Mouse (Mus musculus): ENCODE data around the gene Aqp1.

The Aqp1 gene

DNA sequence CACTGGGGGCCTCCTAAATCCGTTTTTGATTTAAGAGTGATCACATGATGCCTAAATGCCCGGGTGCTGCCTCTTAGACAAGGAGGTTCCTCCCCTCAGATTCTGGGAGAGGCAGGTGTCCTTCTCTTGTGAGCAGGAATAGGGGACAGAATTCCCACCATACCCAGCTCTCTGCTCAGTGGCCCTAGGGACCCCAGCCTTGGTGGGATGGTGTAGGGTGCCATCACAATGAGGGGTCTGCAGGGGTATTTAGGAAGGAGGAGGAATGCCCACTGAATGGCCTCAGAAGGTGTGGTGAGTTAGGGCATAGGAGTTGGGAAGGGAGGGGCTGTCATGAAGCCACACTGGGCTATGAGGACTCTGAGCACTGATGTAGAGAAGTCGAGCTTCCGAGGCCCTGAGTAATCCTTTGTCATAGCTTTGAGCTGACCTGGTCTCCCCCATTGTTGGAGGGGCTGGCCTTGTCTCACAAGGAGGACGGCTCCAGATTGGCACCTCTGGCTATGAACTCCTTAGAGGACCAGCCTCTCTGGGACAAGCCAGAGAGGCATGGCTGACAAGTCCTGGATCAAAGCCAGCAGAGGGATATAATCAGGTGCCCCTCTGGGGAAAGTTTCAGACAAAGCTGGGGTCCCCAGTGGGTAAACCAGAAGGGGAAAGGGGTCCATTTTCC, 4.0 kb upstream of the Aqp1 start:
- DNase-seq: no peak

GRCm38 (mm10) chr6:55332773-55333109, 3.5 kb upstream of the Aqp1 start:
- no peak for DNase-seq

- DNase-seq: no peak
These were observed 1.0 kb downstream of the Aqp1 start for GRCm38 (mm10) chr6:55337242-55337641.

GRCm38 (mm10) chr6:55338077-55338476, 1.8 kb downstream of the Aqp1 start:
- peak; percentile 97 for DNase-seq

GRCm38 (mm10) chr6:55338934-55339825, 2.9 kb downstream of the Aqp1 start:
- no peak for DNase-seq

DNA sequence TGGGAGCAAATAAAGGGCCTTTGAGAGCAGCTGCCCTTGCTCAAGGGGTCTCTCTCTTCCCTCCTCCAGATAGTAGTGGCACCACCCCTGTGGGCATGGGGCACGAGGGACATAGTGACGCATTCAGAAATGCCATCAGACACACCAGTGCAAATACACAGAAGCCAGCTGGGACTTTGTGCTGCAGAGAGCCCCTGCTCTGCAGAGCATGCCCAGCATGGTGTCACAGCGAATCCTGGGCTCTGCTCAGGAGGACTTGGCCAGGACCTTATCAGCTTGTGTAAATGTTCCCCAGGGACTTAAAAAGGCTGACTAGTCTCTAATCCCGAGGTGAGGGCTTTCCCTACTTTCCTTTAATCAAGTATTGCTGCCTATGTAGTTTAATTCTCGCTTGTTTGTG, 5.5 kb downstream of the Aqp1 start:
- no peak for DNase-seq

GRCm38 (mm10) chr6:55342328-55342727, 6.1 kb downstream of the Aqp1 start:
- DNase-seq: no peak

- no peak for DNase-seq
These were observed 7.2 kb downstream of the Aqp1 start for GRCm38 (mm10) chr6:55343446-55343845.

DNA sequence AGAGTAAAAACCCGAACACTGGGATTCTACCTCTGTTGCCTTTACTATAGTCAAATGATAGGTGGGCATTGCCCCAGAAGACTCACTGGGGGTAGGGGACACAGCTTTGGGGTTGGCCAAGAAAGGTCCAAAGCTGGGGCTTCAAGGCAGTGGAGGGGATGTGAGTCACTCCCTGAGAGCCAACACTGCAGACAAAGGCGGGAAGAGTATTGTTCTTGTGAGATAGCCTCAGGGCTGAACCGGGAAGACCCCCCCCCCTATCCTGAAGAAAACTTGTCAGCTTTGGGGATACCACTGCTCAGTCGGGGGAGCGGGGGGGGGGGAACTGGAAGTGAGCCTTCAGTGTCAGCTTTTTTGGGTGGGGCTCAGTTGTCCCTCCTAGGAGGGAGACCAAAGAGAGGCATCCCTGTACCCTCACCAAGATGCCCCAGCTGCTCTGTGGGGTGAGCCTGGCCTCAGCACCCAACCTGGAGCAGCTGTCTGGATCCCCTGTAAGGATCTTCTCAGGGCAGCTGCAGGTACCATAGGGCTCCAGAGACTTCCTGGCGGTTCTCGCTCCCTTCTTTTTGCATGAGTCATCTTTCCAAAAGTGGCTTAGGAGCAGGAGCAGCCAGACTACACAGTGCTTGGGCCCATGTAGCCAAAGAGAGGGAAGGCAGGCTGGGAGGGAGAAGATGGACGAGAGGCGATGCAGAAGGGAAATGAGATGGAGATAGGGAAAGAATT, 8.2 kb downstream of the Aqp1 start:
- DNase-seq: peak; percentile 1

DNA sequence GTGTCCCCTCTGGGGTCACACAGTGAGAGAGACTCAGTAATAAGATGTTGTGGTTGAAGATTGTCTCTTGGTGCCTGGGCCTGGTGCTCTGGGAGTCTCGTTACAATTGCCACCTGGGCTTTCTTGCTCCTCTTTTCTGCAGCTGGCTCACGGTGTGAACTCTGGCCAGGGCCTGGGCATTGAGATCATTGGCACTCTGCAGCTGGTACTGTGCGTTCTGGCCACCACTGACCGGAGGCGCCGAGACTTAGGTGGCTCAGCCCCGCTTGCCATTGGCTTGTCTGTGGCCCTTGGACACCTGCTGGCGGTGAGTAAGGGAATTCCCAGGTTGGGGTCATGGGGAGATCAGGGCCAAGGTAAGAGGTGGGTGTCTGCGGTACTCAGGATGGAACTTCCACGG, 9.0 kb downstream of the Aqp1 start:
- peak; percentile 14 for DNase-seq

DNA sequence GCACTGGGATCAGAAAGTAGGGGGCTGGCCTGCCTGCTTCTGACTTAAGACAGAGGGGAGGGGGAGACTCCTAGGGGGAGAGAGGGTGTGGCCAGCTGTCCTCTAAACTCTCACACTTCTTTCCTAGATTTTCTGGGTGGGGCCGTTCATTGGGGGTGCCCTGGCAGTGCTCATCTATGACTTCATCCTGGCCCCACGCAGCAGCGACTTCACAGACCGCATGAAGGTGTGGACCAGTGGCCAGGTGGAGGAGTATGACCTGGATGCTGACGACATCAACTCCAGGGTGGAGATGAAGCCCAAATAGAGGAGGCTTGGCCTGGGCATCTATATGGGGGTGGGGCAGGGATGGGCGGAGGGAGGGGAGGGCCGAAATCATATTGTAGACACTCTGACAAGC, 10.3 kb downstream of the Aqp1 start:
- DNase-seq: peak; percentile 1

- no peak for DNase-seq
These were observed 11.7 kb downstream of the Aqp1 start for GRCm38 (mm10) chr6:55347711-55348571.

GRCm38 (mm10) chr6:55349231-55349630, 13.0 kb downstream of the Aqp1 start:
- DNase-seq: no peak

- no peak for DNase-seq
These were observed 14.2 kb downstream of the Aqp1 start for GRCm38 (mm10) chr6:55350383-55350952.

DNA sequence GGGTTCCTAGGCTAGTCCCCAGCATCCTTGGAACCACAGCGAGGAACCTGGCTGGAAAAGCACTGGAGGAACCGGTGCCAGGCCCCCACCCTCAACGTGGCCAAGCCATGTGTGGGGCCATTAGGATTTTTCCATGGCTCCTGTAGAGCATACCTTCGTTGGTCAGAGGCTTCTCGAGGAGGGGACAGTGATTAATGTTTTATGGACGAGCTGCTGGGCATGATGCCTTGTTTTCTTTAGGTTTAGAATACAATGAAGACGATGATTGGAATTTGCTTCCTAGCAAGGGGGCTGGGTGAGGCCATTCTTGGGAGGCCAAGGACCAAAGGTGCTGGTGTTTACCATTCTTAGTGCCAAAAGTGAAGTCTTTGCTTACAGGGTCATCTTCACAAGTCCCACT, 15.5 kb downstream of the Aqp1 start:
- DNase-seq: peak; percentile 71

DNA sequence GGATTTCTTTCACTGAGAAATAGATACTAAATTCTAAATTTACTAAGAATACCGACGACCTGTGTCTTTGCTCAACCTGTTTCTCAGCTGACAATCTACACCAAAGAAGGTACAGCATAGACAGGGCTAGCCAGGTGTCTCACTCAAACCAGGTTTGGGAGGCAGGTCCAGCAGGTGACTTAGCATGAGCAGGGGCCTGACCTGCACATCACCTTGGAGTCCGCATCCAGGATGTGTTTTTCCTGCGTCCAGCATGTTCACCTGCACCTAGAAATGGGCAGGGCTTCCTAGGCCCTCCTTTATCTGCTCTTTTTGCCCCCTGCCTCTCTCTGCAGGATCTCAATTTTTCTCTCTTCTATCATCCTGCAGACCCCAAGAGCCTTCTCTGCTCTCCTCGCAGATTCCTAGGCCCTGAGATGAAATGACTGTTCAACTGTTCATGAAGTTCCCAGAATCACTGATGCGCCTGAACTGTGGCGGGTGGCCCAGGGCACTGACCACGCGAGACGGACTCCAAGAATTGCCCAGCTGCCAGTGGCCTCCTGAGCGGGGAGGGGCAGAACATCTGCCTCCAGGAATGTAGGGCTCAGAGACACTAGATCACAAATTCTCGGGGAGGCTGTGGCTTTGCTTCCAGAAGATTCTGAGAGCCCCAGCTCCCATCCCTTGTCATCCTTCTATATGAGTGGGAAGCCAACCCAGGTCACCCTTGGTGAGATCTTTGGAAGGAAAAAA, 17.6 kb downstream of the Aqp1 start:
- no peak for DNase-seq

DNA sequence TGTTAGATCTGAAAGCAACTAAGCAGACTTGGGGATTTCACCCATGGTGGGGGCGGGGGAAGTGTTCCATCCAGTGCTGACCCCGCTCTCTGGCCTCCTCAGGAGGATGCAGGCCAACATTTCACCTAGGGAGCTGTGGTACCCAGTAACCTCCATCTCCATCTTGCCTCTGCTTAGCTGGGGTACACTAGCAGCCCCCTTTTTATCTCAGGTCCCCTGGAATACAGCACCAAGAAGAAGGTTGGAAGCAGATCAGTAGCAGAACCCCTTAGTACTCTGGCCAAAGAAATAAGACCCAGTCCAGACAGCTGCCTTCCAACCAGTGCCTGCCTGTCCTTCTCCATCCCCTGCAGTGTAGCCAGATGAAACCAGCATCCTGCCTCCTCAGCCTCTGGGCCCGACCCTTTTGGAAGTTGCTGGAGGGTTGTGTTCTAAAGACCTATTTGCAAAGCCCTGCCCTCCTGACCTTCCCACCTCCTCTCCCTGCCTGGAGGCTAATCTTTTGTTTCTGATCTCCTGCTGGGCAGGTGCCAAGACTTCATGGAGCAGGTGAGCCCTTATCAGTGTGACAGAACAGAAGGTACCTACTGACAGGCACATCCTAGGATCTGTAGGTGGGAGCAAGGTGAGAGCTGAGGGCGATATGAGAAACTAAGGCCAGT, 18.4 kb downstream of the Aqp1 start:
- no peak for DNase-seq

GRCm38 (mm10) chr6:55355575-55355974, 19.3 kb downstream of the Aqp1 start:
- DNase-seq: no peak

DNA sequence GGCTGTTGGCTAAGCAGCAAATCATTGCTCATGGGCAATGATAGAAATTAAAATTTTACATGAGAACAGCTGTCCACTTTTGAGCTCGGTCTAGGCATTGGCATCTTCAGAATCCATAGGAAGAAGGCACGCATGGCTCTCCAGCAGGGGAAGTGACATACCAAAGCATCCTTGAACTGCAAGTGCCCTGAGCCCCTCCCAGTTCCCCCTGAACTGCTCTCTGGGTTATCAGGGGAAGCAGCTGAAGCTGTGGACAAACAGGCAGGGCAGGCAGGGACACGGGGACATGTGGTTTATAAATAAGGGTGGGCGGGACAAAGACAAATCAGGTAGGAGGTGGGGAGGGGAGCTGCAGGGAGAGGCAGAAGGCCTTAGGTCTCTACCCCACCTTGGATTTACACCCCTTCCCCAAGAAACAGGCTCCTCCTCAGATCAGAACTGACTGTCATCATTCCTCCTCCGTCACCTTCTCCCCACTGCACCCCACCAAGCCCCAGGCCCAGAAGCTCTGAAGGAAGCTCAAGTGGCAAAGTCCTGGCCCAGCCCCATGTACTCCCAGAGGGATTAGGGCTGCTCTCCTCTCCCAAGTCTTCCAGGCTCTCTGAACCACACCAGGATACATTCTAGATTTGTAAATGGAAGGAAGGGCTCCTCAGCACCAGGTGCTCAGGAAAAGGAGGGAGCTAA, 19.9 kb downstream of the Aqp1 start:
- DNase-seq: no peak

DNA sequence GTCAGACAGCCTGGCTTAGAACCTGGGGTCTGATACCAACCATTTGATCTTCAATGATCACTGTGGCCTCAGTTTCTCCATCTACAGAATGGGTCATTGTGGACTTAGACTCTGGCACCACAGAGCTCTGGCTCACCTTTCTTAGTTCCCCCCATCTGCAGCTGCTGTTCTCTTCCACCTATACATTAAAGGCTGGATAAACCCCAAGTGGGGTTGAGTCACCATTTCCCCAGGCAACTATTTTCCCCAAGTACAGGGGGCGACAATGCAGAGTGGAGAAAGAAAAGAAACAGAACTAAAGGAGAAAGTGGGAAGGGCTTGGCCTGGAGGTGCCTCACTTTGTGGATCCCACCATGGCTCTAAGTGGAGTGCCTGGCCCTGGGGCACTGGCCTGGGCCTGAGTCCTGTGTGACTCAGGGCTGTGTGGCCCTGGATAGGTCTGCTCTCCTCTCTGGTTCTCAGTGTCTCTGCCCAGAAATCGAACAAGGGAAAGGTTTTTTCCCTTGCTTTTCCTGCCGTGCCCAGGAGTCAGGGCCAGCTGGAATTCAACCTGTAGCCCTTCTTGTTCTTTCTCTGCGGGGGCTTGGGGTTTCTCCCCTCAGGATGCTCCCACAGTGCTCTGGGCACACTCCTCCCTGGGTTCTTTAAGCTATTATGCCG, 20.9 kb downstream of the Aqp1 start:
- no peak for DNase-seq

Measured in kidney, adult 11 months (tissue).